Comparison of ENCODE assay signal across 9 mouse cellular contexts in genomic region chr7:65469666-65470065, GRCm38 (mm10). TPM values are rescaled to one million over a fixed set of nuclear protein-coding genes. Genes with fewer than 3 reads are reported as not detected.
DNase-seq lines count a peak whose midpoint lies in the region; ATAC-seq and TF ChIP-seq lines count a peak whose summit lies in the region.
"Had no signal": no experiment of that assay in that cellular context is flagged by ENCODE, and none has a peak within 500 bp of the region (broad histone marks: within the 10 kb centered on the region; RNA-seq: fewer than 3 reads in every experiment).

No protein-coding gene starts in this region.

- TF ChIP-seq CTCF in embryonic fibroblast, embryonic 13.5 days (IDR thresholded peaks at IDR 0.05; ENCODE audit: borderline replicate concordance, insufficient read depth, low read length), result no peak

- no peak overlapping the region for H3K4me2 ChIP-seq in liver, embryonic 16.5 days (ENCODE audit: low read depth, low read length)

- peak; percentile 88 for ATAC-seq in liver, embryonic 16.5 days (ENCODE audit: low read depth)
- ATAC-seq in erythroblast, adult 5-6 weeks (replicated peaks; ENCODE audit: low FRiP score, poor library complexity, severe bottlenecking), result no peak

- 0 out of 2 replicates have a peak, but pooled peaks cover 6% of the 10 kb centered on the region for H3K4me1 ChIP-seq in embryonic fibroblast, embryonic 13.5 days (ENCODE audit: control insufficient read depth, insufficient read depth, low read length)
- peaks cover 2% of the 10 kb centered on the region; the same call in 1 of the 2 replicates for H3K4me1 ChIP-seq in liver, embryonic 16.5 days (ENCODE audit: control insufficient read depth, low read depth, low read length)

- WGBS in liver, embryonic 16.5 days (ENCODE audit: insufficient replicate concordance), result 2% methylated on average over 6 of the region's 6 CpGs

- no peaks in the 10 kb centered on the region for H3K9me3 ChIP-seq in liver, embryonic 16.5 days (replicated peaks; ENCODE audit: control insufficient read depth, low read length)

- peak overlapping the region; percentile 72 for H3K27ac ChIP-seq in embryonic fibroblast, embryonic 13.5 days (ENCODE audit: insufficient read depth, low read length)
- H3K27ac ChIP-seq in liver, embryonic 16.5 days (ENCODE audit: low read length), result no peak overlapping the region

- no peak overlapping the region for H3K9ac ChIP-seq in liver, embryonic 16.5 days (ENCODE audit: low read depth, low read length)

- no peaks in the 10 kb centered on the region for H3K36me3 ChIP-seq in liver, embryonic 16.5 days (ENCODE audit: control insufficient read depth, insufficient read depth)

- no peak overlapping the region for H3K4me3 ChIP-seq in embryonic fibroblast, embryonic 13.5 days (ENCODE audit: insufficient read depth, low read length)
- H3K4me3 ChIP-seq in liver, embryonic 16.5 days (ENCODE audit: low read depth, low read length), result no peak overlapping the region

- no peak for TF ChIP-seq POLR2A in embryonic fibroblast, embryonic 13.5 days (IDR thresholded peaks at IDR 0.05; ENCODE audit: low read depth, low read length)

- DNase-seq in urinary bladder, adult 18-20 months (ENCODE audit: low spot score in 2 of 2), result peak; percentile 39 to 82
- no peak for DNase-seq in urinary bladder, postnatal 10 days (ENCODE audit: low spot score)
- DNase-seq in adipocyte (ENCODE audit: low spot score), result no peak
- DNase-seq in MN1 (ENCODE audit: low spot score), result no peak
- DNase-seq in heart, adult 18-20 months, result no peak
- DNase-seq: layer of hippocampus, adult 9-11 months had no signal

- no peaks in the 10 kb centered on the region for H3K27me3 ChIP-seq in liver, embryonic 16.5 days (ENCODE audit: control insufficient read depth, insufficient read depth, low read depth, low read length)

RNA-seq across cellular contexts. Expression of gene Tjp1, which starts 57.9 kb away (rescaled TPM):
- polyA plus RNA-seq in embryonic fibroblast, embryonic 13.5 days (2011; ENCODE audit: insufficient read length, low read depth, missing spikeins), result 75.2 and 80.4 TPM in 2 replicates
- 3.4 and 5.1 TPM in 2 replicates for polyA plus RNA-seq in liver, embryonic 16.5 days (2015; fragmentation: Nextera tagmentation; extraction: Ambion mirVana)
- 1.7 and 2.3 TPM in 2 replicates for total RNA-seq in erythroblast, adult 5-6 weeks (2015; ENCODE audit: low replicate concordance)
- total RNA-seq in erythroblast, adult 5-6 weeks (2017; ENCODE audit: low replicate concordance), result 3.6 and 26.8 TPM in 2 replicates
- total RNA-seq in heart, adult 18-20 months (2021), result 10 to 100 TPM; 82.5 to 86.3 TPM

Comparison
In these comparisons a context has a peak if more than half of its experiments do, and no peak if none do; other contexts are left out.
1. DNase-seq: peak in urinary bladder, adult 18-20 months (2 of 2); none in urinary bladder, postnatal 10 days (single experiment), adipocyte (single experiment), MN1 (single experiment) and heart, adult 18-20 months (0 of 2).